Mouse (Mus musculus) gastrocnemius, adult 18-20 months (tissue): Measurements from ENCODE around the gene Lhx2. TPM values are rescaled to one million over a fixed set of nuclear protein-coding genes. Genes with fewer than 3 reads are reported as not detected.

ENCODE experiments used
- DNase-seq: peaks from one replicate; pipeline ENCODE4 v3.0.0; 2021; ENCODE audit warnings: low spot score
- total RNA-seq, 2 experiments: library from RNA; stranded (reverse); gene quantifications; 2 replicates each; pipeline ENCODE4 v1.2.3; 2021

Gene Lhx2
- total RNA-seq, 2 experiments from 2014 or later, result not detected

- no peak for DNase-seq
These were observed 66.3 kb downstream of the Lhx2 start for GRCm38 (mm10) chr2:38405356-38405755.

GRCm38 (mm10) chr2:38409309-38409708 is 70.2 kb downstream of the Lhx2 start:
- no peak for DNase-seq

GRCm38 (mm10) chr2:38410227-38410626 is 71.1 kb downstream of the Lhx2 start:
- DNase-seq, result no peak

- no peak for DNase-seq
These were observed 73.6 kb downstream of the Lhx2 start for GRCm38 (mm10) chr2:38412599-38413177.

GRCm38 (mm10) chr2:38417970-38418369 is 78.9 kb downstream of the Lhx2 start:
- DNase-seq, result peak; percentile 24

Other genes with a start within 250 kb of the Lhx2 start
- 10 to 100 TPM; 27.7 to 27.9 TPM for gene Dennd1a, start 51.9 kb upstream of the Lhx2 start, total RNA-seq
- 10 to 100 TPM; 11.5 to 14.0 TPM for gene Nek6, start 172.4 kb downstream of the Lhx2 start, total RNA-seq